Mouse (Mus musculus): Measurements from ENCODE around the gene Srsf7. TPM values are rescaled to one million over a fixed set of nuclear protein-coding genes. Genes with fewer than 3 reads are reported as not detected.

The Srsf7 gene
- polyA plus RNA-seq (2012; rRNA removed): 8.1 and 16.2 TPM in 2 replicates

- H3K36me3 ChIP-seq (ENCODE audit: control insufficient read depth, insufficient read depth, low read length): peaks cover 24% of the 10 kb centered on the region
- no peak for TF ChIP-seq CTCF (IDR thresholded peaks at IDR 0.05; ENCODE audit: extremely low read depth, insufficient read length, insufficient replicate concordance, low read depth, low read length)
- TF ChIP-seq POLR2A (IDR thresholded peaks at IDR 0.05; ENCODE audit: low read depth, low read length): peak; percentile 100
- H3K4me1 ChIP-seq (ENCODE audit: control insufficient read depth, insufficient read depth, insufficient read length, low read length): no peaks in the 10 kb centered on the region
- H3K27me3 ChIP-seq (ENCODE audit: control insufficient read depth, insufficient read depth, low read length): no peaks in the 10 kb centered on the region
- H3K27ac ChIP-seq (ENCODE audit: insufficient read depth, low read depth, low read length): peak within 1 kb of the TSS; percentile 86
- WGBS: under 1% methylated on average over 94 of the region's 95 CpGs
- H3K4me3 ChIP-seq (ENCODE audit: low read depth, low read length): peak within 1 kb of the TSS; percentile 95
These were observed at the start of gene Srsf7, which contains the start of gene Ttc39d for GRCm38 (mm10) chr17:80206671-80207581. TSS of gene Srsf7 (minus strand) at chr17:80207307. TSS of gene Ttc39d (plus strand) at chr17:80207460.

- TF ChIP-seq CTCF (IDR thresholded peaks at IDR 0.05; ENCODE audit: extremely low read depth, insufficient read length, insufficient replicate concordance, low read depth, low read length) (no peak), POLR2A (IDR thresholded peaks at IDR 0.05; ENCODE audit: low read depth, low read length) (no peak)
- no peaks in the 10 kb centered on the region for H3K27me3 ChIP-seq (ENCODE audit: control insufficient read depth, insufficient read depth, low read length)
- WGBS: 45% methylated on average over 13 of the region's 13 CpGs
- peaks cover 56% of the 10 kb centered on the region for H3K36me3 ChIP-seq (ENCODE audit: control insufficient read depth, insufficient read depth, low read length)
- H3K27ac ChIP-seq (ENCODE audit: insufficient read depth, low read depth, low read length): peak overlapping the region; percentile 59
- no peak overlapping the region for H3K4me3 ChIP-seq (ENCODE audit: low read depth, low read length)
- peaks cover 5% of the 10 kb centered on the region for H3K4me1 ChIP-seq (ENCODE audit: control insufficient read depth, insufficient read depth, insufficient read length, low read length)
These were observed 48.1 kb upstream of the Srsf7 start for GRCm38 (mm10) chr17:80255208-80255607.

GRCm38 (mm10) chr17:80254421-80254820 is 47.3 kb upstream of the Srsf7 start:
- Histone ChIP-seq H3K27ac (ENCODE audit: insufficient read depth, low read depth, low read length) (no peak overlapping the region), H3K36me3 (ENCODE audit: control insufficient read depth, insufficient read depth, low read length) (peaks cover 58% of the 10 kb centered on the region), H3K27me3 (ENCODE audit: control insufficient read depth, insufficient read depth, low read length) (no peaks in the 10 kb centered on the region), H3K4me1 (ENCODE audit: control insufficient read depth, insufficient read depth, insufficient read length, low read length) (peaks cover 5% of the 10 kb centered on the region), H3K4me3 (ENCODE audit: low read depth, low read length) (no peak overlapping the region)
- no peak for TF ChIP-seq POLR2A (IDR thresholded peaks at IDR 0.05; ENCODE audit: low read depth, low read length)
- no peak for TF ChIP-seq CTCF (IDR thresholded peaks at IDR 0.05; ENCODE audit: extremely low read depth, insufficient read length, insufficient replicate concordance, low read depth, low read length)
- WGBS: 97% methylated on average over 5 of the region's 5 CpGs

- 85% methylated on average over 13 of the region's 13 CpGs for WGBS
- Histone ChIP-seq H3K27ac (ENCODE audit: insufficient read depth, low read depth, low read length) (peak overlapping the region; percentile 5; the same call in 1 of the 2 replicates), H3K27me3 (ENCODE audit: control insufficient read depth, insufficient read depth, low read length) (no peaks in the 10 kb centered on the region), H3K4me1 (ENCODE audit: control insufficient read depth, insufficient read depth, insufficient read length, low read length) (peaks cover 5% of the 10 kb centered on the region), H3K36me3 (ENCODE audit: control insufficient read depth, insufficient read depth, low read length) (peaks cover 60% of the 10 kb centered on the region), H3K4me3 (ENCODE audit: low read depth, low read length) (no peak overlapping the region)
- no peak for TF ChIP-seq POLR2A (IDR thresholded peaks at IDR 0.05; ENCODE audit: low read depth, low read length)
- TF ChIP-seq CTCF (IDR thresholded peaks at IDR 0.05; ENCODE audit: extremely low read depth, insufficient read length, insufficient replicate concordance, low read depth, low read length): no peak
These were observed 45.8 kb upstream of the Srsf7 start for GRCm38 (mm10) chr17:80252757-80253525.

GRCm38 (mm10) chr17:80243116-80243515 is 36.0 kb upstream of the Srsf7 start:
- H3K36me3 ChIP-seq (ENCODE audit: control insufficient read depth, insufficient read depth, low read length): peaks cover 60% of the 10 kb centered on the region
- WGBS: 82% methylated on average over 13 of the region's 13 CpGs
- no peak for TF ChIP-seq CTCF (IDR thresholded peaks at IDR 0.05; ENCODE audit: extremely low read depth, insufficient read length, insufficient replicate concordance, low read depth, low read length)
- TF ChIP-seq POLR2A (IDR thresholded peaks at IDR 0.05; ENCODE audit: low read depth, low read length): no peak

DNA sequence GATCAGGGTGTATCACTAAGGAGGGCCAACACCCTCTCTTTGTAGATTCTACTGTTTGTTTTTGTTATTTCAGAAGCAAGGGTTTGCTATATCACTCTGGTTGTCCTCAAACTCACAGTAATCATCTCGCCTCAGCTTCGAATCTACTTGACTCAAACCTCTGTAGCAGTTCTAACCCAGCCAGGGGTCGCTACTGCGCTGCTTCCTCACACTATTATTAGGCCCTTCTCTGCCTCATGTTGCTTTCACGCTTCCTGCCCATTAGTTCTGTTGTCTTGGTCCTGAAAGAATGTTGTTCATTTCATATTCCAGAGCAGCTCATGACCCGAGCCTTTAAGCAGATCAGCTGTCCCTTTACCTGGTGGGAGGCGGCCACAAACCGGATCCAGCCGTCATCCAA is 34.5 kb upstream of the Srsf7 start:
- TF ChIP-seq CTCF (IDR thresholded peaks at IDR 0.05; ENCODE audit: extremely low read depth, insufficient read length, insufficient replicate concordance, low read depth, low read length): no peak
- H3K27ac ChIP-seq (ENCODE audit: insufficient read depth, low read depth, low read length): no peak overlapping the region
- no peaks in the 10 kb centered on the region for H3K4me1 ChIP-seq (ENCODE audit: control insufficient read depth, insufficient read depth, insufficient read length, low read length)
- H3K4me3 ChIP-seq (ENCODE audit: low read depth, low read length): no peak overlapping the region
- H3K36me3 ChIP-seq (ENCODE audit: control insufficient read depth, insufficient read depth, low read length): peaks cover 57% of the 10 kb centered on the region
- H3K27me3 ChIP-seq (ENCODE audit: control insufficient read depth, insufficient read depth, low read length): no peaks in the 10 kb centered on the region
- 89% methylated on average over 9 of the region's 9 CpGs for WGBS

More at GRCm38 (mm10) chr17:80243116-80243515, 36.0 kb upstream of the Srsf7 start:
- Histone ChIP-seq H3K27me3 (ENCODE audit: control insufficient read depth, insufficient read depth, low read length) (no peaks in the 10 kb centered on the region), H3K27ac (ENCODE audit: insufficient read depth, low read depth, low read length) (no peak overlapping the region), H3K4me3 (ENCODE audit: low read depth, low read length) (no peak overlapping the region), H3K4me1 (ENCODE audit: control insufficient read depth, insufficient read depth, insufficient read length, low read length) (no peaks in the 10 kb centered on the region)

DNA sequence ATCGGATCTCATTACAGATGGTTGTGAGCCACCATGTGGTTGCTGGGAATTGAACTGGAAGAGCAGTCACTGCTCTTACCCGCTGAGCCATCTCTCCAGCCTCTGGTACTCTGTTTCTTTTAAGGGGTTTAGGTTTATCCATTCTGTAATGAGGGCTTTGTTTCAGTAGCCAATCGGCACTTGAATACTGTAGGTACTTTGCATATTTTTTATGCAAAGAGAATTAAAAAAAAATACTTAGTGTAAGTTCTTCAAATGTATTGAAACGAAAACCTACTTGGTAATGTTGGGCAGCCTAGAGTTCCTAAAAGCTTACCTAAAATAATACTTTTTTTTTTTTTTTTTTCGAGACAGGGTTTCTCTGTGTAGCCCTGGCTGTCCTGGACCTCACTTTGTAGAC is 30.4 kb upstream of the Srsf7 start:
- peaks cover 28% of the 10 kb centered on the region for H3K36me3 ChIP-seq (ENCODE audit: control insufficient read depth, insufficient read depth, low read length)
- H3K27me3 ChIP-seq (ENCODE audit: control insufficient read depth, insufficient read depth, low read length): no peaks in the 10 kb centered on the region
- H3K4me1 ChIP-seq (ENCODE audit: control insufficient read depth, insufficient read depth, insufficient read length, low read length): peaks cover 8% of the 10 kb centered on the region; the same call in 1 of the 2 replicates
- 88% methylated on average over 5 of the region's 5 CpGs for WGBS
- no peak overlapping the region for H3K4me3 ChIP-seq (ENCODE audit: low read depth, low read length)
- TF ChIP-seq CTCF (IDR thresholded peaks at IDR 0.05; ENCODE audit: extremely low read depth, insufficient read length, insufficient replicate concordance, low read depth, low read length): no peak
- TF ChIP-seq POLR2A (IDR thresholded peaks at IDR 0.05; ENCODE audit: low read depth, low read length): no peak
- H3K27ac ChIP-seq (ENCODE audit: insufficient read depth, low read depth, low read length): no peak overlapping the region
